25 mouse cellular contexts compared by ENCODE assay signal in the genomic region with DNA sequence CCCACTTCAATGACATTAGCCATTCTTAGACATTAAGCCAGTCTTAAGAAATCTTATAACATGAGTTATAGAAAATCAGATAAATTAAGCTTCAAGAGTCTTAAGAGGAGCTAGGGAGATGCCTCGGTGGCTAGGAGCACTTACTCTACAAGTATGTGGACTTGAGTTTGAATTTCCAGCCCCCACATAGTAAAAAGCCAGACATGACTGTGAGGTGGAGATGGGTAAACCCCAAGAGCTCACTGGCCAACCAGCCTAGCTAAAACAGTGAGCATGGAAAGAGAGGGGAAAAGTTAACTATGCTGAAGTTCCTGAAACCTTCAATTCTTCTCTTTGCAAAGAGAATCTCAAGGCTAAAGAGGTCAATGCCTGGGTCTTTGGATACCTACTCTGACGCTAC.
"Had no signal": no experiment of that assay in that cellular context is flagged by ENCODE, and none has a peak within 500 bp of the region (broad histone marks: within the 10 kb centered on the region; RNA-seq: fewer than 3 reads in every experiment).

No protein-coding gene starts in this region.

- H3K9ac ChIP-seq: embryonic facial prominence, embryonic 12.5 days; embryonic facial prominence, embryonic 13.5 days; embryonic facial prominence, embryonic 15.5 days; forebrain, embryonic 12.5 days; forebrain, embryonic 13.5 days; forebrain, embryonic 15.5 days; forebrain, postnatal 0 days had no signal

- H3K4me2 ChIP-seq: embryonic facial prominence, embryonic 12.5 days; embryonic facial prominence, embryonic 13.5 days; embryonic facial prominence, embryonic 15.5 days; forebrain, embryonic 12.5 days; forebrain, embryonic 13.5 days; forebrain, embryonic 15.5 days had no signal

- H3K9me3 ChIP-seq: embryonic facial prominence, embryonic 10.5 days; embryonic facial prominence, embryonic 12.5 days; embryonic facial prominence, embryonic 13.5 days; embryonic facial prominence, embryonic 15.5 days; forebrain, embryonic 10.5 days; forebrain, embryonic 12.5 days; forebrain, embryonic 13.5 days; forebrain, embryonic 15.5 days had no signal

- H3K4me1 ChIP-seq: embryonic facial prominence, embryonic 10.5 days; embryonic facial prominence, embryonic 12.5 days; embryonic facial prominence, embryonic 13.5 days; embryonic facial prominence, embryonic 15.5 days; forebrain, embryonic 12.5 days; forebrain, embryonic 13.5 days; forebrain, embryonic 15.5 days had no signal

- H3K36me3 ChIP-seq: embryonic facial prominence, embryonic 10.5 days; embryonic facial prominence, embryonic 12.5 days; embryonic facial prominence, embryonic 13.5 days; embryonic facial prominence, embryonic 15.5 days; forebrain, embryonic 10.5 days; forebrain, embryonic 12.5 days; forebrain, embryonic 15.5 days had no signal

- H3K4me3 ChIP-seq: embryonic facial prominence, embryonic 10.5 days; embryonic facial prominence, embryonic 12.5 days; embryonic facial prominence, embryonic 13.5 days; embryonic facial prominence, embryonic 15.5 days; erythroblast, embryonic 14.5 days; forebrain, embryonic 10.5 days; forebrain, embryonic 12.5 days; forebrain, embryonic 13.5 days; forebrain, embryonic 15.5 days; gastrocnemius, adult 2 months; heart, adult 2 months had no signal

- H3K27me3 ChIP-seq: embryonic facial prominence, embryonic 12.5 days; embryonic facial prominence, embryonic 13.5 days; embryonic facial prominence, embryonic 15.5 days; forebrain, embryonic 12.5 days; forebrain, embryonic 13.5 days; forebrain, embryonic 15.5 days had no signal

- H3K27ac ChIP-seq: embryonic facial prominence, embryonic 10.5 days; embryonic facial prominence, embryonic 12.5 days; embryonic facial prominence, embryonic 13.5 days; embryonic facial prominence, embryonic 15.5 days; forebrain, embryonic 10.5 days; forebrain, embryonic 12.5 days; forebrain, embryonic 13.5 days; forebrain, embryonic 15.5 days; gastrocnemius, adult 2 months; heart, adult 2 months had no signal

- DNase-seq: cerebellum, adult 9-10 months; cerebellum, adult 9-11 months; cerebellum, postnatal 10 days; cerebellum, postnatal 14 days; cerebellum, postnatal 25 days; cerebellum, postnatal 36 days; embryo, embryonic 11 days; forebrain, postnatal 0 days; gastrocnemius, adult 2 months; gastrocnemius, postnatal 10 days; gastrocnemius, postnatal 14 days; gastrocnemius, postnatal 25 days; gastrocnemius, postnatal 36 days; heart, adult 11 months; heart, adult 18-20 months; heart, adult 2 months had no signal
